Mouse (Mus musculus) v-Abl transformed pro-B cells (cell line): ENCODE results near the gene Amigo1.

Source experiments
- in situ Hi-C, 2 experiments: fragments of 400-800 bp; cut with MboI; formaldehyde crosslinking; loops; one replicate each; pipeline ENCODE4 v1.15.1; 2025; ENCODE audit not compliant: unreplicated experiment in 2 of 2

Amigo1 gene

DNA sequence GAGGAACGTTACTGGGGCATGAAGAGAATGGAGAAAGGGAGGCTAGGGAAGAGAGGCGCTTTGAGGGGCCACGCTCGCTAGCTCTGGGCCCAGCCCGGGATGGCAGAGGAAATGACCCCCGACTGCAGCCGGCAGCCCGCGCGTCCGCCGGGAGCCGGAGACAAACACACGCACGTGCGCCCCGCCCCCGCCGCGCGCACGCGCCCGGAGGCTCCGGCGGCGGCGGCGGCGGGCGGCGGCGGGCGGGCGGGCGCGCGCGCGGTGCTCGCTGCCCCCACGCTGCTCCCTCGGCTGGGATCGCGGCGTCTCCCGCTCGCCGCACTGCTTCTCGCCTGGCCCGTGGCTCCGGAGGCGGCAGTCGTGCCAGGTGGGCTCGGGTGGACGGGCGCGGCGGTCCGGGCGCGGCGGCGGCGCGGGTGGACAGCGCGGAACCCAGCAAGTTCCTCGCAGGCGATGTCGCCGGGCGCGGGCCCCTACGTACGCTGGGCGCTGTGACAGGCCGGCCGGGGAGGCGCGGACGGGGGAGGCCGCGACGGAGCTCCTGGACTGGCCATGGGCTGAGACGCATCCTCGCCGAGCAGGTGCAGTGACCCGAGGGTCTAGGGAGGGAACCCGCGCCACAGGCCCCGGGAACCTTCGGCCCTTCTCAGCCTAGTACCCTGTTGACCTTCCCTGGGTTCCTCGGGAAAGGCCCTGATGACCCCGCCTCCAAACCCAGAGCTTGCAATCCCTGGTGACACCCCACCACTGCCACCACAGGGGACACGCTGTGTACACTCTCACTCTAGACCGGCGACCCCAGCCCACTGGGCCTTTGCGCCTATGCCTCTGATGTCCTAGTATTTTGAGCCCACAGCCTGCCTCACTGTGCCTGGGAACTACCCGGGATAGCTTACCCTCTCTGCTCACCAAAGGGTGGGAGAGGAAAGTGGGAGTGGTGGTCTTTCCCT is at the start of gene Amigo1:
Amigo1 (plus strand) TSS at position 238 of the 950 bp plus-strand sequence.
- in situ Hi-C loops: no loop called here

DNA sequence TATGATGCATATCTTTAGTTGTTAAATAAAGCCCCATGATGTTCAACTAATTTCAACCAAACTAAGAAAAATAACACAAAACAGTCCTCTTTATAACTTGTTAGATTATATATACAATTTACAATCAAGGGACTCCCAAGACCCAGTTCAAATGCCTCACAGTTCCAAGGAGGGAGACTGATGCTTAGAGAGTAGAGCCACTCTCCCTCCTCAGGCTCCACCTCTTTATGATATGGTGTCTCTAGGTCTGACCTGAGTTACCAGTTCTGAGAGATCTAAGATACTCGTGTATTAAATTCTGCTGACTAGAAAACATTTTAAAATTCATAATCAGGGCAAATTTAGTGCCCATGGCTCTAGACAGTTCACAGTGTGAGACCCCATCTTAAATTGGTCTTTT is 47.0 kb upstream of the Amigo1 start:
- in situ Hi-C loops: loop anchor here in 1 of 2 experiments (25.0 kb wide), 1 partner anchor 452 kb away; the partner anchor contains the start of gene Ahcyl1

DNA sequence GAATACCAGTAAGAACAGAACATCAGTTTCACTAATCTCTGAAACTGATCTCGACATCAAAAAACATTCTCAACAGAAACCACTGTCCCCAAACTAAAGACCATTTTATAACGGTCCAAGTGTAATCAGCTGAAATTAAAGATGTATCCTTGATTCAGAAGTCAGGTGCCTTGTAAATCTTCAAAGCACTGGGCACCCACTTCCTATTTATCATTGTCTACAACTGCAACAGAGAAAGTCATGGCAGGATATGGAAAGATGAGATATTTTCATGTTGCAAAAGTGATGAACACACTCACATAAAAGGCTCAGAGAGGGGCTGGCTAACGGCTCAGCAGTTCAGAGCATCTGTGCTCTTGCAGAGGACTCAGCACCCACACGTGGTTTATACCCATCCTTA is 45.3 kb upstream of the Amigo1 start:
- in situ Hi-C loops: loop anchor here in 1 of 2 experiments (10.0 to 25.0 kb wide), 2 partner anchors 206 to 453 kb away; partner anchors contain the start of genes Ahcyl1 and Gstm7

DNA sequence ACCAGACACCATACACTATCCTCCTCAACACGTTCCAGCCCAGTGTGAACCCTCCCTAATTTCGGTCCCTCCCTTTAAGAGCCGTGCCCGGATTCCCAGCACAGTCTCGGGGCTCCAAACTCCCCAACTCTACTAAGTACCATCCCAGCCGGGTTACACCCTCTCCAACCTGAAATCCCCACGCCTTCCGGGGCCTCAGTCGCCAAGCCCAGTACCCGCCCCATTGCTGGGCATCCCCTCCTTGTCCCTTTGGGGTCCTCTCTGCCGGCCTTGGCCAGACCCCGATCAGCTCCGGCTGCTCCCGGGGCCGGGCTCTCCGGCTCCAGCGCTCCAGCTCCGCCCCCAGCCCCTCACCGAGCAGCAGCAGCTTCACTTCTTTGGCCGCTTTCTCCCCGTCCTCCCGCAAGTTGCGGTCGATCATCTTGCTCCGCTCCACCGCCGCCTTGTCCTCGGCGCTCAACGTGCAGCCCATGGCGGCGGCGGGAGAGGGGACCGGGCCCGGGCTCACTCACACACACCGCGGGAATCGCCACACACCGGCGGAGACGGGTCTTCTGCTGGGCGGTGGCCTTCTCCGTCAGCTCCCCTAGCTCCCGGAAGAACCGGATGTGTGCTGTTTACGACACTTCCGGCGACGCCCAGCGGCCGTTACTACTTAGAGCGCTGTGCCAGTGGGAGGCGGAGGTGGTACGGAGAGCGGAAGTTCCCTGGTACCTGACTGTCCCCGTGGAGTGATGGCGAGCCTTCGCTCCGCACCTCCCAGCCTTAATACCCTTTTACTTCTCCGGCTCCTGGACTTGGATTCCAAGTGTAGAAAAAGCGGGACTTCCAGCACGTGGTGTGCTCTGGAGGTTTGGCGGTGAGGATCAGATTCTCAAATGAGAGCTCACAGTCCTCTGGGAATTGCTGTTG is 40.3 kb upstream of the Amigo1 start, which contains the start of gene Gnai3:
Gnai3 (minus strand) TSS at position 613 of the 912 bp plus-strand sequence.
- in situ Hi-C loops: loop anchor here (5.0 to 25.0 kb wide), 7 partner anchors 78 to 458 kb away; partner anchors contain the start of genes Ahcyl1 (in 2 of the 2) and Gstm7 (in 1 of the 2)

DNA sequence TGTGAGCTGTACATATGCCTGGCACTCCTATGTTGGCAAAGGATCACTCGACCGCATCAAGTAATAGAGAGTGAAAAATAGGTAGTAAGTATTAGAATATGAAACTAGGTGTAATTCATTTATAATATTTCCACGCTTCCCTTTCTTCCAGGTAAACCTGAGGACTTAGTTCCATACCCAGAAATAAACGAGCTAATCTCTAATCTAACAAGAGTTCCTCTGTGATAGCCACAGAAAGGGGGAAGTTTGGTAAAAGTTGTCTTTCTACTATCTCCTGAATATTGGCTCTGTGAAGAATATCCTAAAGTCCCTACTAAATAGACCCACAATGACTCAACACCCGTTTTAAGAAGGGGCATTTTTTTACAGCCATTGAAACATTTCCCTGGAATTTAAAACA is 39.5 kb upstream of the Amigo1 start:
- in situ Hi-C loops: loop anchor here (5.0 to 25.0 kb wide), 7 partner anchors 79 to 459 kb away; partner anchors contain the start of genes Ahcyl1 (in 2 of the 2) and Gstm7 (in 1 of the 2)

DNA sequence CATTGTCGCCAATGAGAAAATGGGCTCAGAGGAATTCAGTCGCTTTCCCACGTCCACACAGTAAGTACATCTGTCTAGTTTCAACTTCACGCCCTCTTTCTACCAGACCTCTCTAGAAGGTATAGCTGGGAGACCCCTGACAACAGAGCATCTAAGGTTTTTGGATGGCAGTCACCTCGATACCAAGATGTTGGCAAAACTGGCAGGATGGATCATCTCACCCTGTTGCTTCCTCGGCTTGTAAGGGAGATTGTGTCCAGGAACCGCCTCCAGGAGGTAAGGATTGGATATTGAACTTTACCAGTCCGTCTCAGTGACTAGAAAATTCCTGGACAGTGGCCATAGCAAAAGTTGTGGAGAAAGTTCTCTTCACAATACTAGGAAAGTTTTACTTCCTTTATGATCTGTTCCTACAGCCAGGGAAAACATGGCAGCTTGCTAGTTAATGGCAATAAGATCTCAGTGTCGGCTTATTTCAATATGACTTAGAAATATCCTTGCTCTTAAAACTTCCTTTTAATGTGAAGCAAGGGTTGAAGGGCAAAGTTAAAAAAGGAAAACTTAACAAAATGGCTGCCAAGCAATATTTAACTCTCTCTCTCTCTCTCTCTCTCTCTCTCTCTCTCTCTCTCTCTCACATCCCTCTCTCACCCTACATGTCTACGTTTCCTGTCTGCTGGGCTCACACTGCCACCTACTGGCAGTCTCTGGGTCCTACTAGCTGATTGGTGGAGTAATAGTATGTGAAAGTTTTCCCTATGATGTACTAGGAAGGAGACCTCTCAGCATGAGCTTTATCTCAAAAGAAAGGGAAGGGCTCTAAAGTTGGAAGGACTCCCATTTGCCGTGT is 38.5 kb upstream of the Amigo1 start:
- in situ Hi-C loops: loop anchor here (5.0 to 25.0 kb wide), 7 partner anchors 80 to 460 kb away; partner anchors contain the start of genes Ahcyl1 (in 2 of the 2) and Gstm7 (in 1 of the 2)

DNA sequence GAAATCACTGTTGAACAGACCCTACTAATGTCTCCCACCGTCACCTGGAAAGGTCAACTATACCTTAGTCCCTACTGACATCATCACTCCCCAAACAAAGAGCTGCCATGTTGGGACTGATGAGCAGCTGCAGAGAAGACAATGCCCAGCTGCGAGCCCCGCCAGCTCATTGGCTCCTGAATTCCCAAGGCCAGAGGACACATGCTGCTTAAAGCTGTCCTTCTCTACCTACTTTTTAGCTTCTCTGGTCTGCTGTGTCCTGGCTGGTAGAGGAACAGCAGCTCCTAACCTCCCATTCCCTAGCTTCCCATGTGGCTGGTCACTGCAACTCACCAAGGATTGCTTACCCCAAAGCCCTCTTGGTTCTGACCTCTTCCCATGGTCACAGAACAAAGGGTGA is 33.8 kb upstream of the Amigo1 start:
- in situ Hi-C loops: loop anchor here (10.0 to 25.0 kb wide), 3 partner anchors 410 to 1115 kb away; partner anchors contain the start of genes Kcna3 (in 1 of the 2), Taf13 (in 1 of the 2) and Tmem167b (in 1 of the 2)

DNA sequence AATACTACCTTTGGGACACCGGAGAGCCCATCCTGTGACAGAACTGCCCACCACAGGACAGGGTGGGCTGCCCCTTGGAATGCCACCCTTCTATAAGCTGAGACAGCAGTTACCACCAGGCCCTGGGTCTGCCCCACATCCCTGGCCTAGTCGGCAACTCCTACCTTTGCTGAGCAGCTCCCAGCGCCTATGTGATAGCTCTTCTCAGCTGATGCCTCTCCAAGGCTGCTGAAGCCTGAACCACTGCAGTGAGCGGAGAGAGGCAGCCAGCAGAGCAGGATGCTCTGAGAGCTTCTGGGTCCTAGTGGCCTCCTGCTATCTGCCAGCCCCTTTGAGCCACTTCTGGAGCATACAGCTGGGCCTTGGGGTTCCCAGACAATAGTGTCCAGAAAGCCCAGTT is 31.5 kb upstream of the Amigo1 start, which contains the start of gene Gpr61:
Gpr61 (minus strand) TSS at position 227 of the 400 bp plus-strand sequence.
- in situ Hi-C loops: loop anchor here (10.0 to 25.0 kb wide), 3 partner anchors 408 to 1117 kb away; partner anchors contain the start of genes Kcna3 (in 1 of the 2), Taf13 (in 1 of the 2) and Tmem167b (in 1 of the 2)

DNA sequence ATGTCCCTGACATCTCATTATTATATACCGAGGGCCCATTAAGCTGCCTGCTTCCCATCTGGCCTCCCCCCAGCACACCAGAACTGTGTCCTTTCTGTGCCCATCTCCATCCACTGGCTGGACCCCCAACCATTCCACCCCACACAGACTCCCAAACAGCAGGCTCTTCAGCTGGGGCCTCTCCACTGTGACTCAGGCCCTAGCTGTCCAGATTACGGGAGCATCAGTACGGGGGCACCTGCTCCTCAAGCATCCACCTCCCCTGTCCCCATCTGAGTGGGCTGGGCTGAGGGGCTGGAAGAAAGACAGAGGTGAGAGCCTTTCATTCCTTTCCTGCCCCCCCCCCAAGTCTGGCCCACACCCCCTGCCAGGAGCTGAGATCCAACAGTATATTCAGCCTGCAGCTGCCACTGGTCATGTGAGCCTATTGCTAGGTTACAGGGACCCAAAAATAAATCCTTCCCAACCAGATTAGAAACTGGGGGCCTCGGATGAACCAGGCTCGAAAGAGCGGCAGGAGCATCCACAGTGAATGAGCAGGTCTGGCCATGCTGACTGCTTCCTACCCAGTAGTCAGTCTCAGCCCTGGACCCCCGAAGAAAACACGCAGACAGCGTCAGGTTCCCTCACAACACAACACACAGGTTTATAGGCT is 27.6 kb upstream of the Amigo1 start:
- in situ Hi-C loops: loop anchor here (10.0 to 25.0 kb wide), 3 partner anchors 404 to 1121 kb away; partner anchors contain the start of genes Kcna3 (in 1 of the 2), Taf13 (in 1 of the 2) and Tmem167b (in 1 of the 2)

DNA sequence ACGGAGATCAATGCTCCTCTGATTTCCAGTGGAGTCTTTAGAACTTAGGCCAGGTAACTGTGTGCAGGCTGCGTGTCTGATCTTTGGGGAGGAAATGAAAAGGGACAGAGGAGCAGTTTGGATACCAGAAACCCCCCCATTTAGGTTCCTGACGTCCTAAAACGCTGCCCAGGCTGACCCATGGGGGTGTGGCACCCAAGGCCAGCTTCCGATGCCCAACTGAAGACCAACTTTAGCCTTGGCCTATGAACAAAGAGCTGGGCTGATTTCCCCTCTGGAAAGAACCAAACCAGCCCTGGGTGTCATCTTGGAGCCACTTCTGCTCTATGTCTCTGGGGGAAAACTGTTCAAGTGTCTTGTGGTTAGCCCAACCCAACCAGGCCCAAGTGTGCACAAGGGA is 22.0 kb upstream of the Amigo1 start:
- in situ Hi-C loops: loop anchor here (5.0 to 25.0 kb wide), 4 partner anchors 91 to 1127 kb away; partner anchors contain the start of genes Kcna3 (in 1 of the 2), Psma5 (in 1 of the 2), Taf13 (in 1 of the 2) and Tmem167b (in 1 of the 2)

DNA sequence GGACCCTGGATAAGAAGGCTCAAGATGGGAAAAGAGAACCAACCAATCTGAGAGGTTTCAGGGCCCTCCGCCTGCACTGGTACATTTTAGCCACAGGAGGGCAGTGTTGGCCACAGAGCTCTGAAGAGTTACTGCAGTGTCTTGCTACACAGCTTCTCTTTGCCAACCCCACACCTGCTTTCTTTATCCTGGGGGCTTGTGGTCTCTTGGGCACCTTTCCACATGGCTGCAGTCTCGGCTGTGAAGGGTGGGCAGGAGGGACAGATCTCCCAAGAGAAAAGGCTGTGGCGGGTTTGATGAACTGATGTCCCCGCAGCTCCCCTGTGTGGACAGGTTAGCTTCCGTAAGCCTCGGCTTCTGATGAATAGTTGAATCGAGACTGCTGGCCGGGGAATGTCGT is 21.3 kb upstream of the Amigo1 start:
- in situ Hi-C loops: loop anchor here (5.0 to 25.0 kb wide), 6 partner anchors 37 to 1128 kb away; partner anchors contain the start of genes Cyb561d1 (in 2 of the 2), Psma5 (in 2 of the 2), Kcna3 (in 1 of the 2) and Taf13 (in 1 of the 2)

DNA sequence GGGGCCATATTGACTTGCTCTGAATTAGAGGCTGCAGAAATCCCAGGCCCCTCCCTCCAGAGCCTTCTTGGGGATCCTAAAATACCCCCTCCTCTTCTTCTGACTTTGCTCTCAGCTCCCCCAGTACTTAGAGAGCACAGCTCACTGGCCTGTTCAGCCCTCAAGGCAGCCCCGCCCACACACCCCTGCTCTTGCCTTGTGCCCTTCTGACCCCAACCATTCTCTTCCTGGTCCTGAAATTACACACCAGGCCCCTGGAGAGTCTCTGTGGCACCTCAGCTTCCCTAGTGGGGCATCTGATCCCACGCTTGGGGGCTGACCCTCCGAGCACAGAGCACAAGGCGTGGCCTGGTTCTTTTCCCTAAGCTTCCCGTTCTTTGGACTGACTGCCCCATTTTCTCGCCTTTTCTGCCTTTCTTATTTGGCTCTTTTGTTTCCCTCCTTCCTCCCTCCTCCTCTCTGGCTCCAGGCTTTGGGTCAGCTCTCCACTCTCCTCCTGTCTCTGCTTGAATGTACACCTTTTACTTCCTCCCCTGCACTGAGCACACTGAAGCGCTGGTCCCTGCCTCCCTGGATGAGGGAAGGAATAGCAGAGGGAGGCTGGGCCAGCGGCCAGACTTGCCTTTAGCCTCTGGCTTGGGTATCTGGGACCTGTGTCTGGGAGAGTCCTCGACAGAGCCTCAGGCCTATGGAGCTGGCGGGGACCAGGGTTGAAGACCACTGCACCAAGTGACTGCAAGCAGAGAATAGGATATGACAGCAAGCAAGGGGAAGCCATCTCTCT is 20.4 kb upstream of the Amigo1 start:
- in situ Hi-C loops: loop anchor here (5.0 to 25.0 kb wide), 5 partner anchors 37 to 1128 kb away; partner anchors contain the start of genes Cyb561d1 (in 2 of the 2), Psma5 (in 2 of the 2), Kcna3 (in 1 of the 2) and Taf13 (in 1 of the 2)

DNA sequence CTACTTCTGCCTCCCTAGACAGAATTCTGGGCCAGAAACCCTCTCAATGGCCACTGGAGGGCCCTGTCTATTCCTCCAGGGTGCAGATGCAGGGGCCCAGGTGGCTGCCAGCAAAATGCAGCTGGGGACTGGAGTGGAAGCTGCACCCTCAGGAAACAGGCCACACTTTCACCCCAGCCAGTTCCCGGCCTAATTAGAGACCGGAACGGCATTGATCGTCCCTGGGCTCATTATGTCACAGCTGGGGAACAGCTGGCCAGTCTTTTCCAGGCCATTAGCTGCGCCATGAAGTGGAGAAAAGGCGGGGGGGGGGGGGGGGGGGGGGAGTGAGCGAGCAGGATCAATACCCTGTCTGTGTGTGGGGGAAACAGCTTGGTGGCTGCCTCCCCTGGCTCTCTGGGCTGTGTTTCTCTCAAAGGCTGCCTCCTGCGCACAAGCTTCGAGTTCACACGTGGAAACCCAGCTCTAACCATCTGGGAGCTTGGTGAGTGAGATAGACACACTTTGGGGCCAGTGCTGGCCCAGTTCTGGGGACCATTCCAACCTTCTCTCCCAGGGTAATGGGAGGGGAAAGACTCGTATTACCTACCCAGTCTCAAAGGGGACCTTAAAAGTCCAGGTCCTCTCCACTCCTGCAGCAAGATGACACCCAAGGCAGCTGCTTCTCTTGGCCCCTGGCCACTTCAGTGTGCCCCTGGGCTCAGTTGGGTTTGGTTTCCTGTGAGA is 19.5 kb upstream of the Amigo1 start:
- in situ Hi-C loops: loop anchor here (5.0 to 25.0 kb wide), 5 partner anchors 36 to 1129 kb away; partner anchors contain the start of genes Cyb561d1 (in 2 of the 2), Psma5 (in 2 of the 2), Kcna3 (in 1 of the 2) and Taf13 (in 1 of the 2)

DNA sequence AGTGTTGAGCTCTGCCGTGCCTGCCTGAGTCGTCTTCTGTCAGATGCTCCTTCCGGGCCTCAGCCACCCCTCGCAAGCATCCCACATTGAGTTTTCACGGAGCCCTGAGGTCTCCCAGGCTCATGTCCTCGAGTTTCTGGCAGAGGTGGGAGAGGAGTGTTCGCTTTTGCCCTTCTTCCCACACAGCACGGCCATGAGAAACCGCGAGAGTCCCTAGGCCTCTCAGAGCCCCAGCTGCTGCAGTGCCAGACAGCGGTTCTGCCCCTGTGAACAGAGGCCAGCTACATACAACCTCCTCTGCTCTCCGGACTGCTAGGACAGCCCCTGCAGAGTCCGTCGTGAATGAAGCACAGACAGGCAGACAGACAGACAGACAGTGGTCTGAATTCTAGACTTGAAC is 18.6 kb upstream of the Amigo1 start:
- in situ Hi-C loops: loop anchor here (5.0 to 25.0 kb wide), 5 partner anchors 35 to 1130 kb away; partner anchors contain the start of genes Cyb561d1 (in 2 of the 2), Psma5 (in 2 of the 2), Kcna3 (in 1 of the 2) and Taf13 (in 1 of the 2)

DNA sequence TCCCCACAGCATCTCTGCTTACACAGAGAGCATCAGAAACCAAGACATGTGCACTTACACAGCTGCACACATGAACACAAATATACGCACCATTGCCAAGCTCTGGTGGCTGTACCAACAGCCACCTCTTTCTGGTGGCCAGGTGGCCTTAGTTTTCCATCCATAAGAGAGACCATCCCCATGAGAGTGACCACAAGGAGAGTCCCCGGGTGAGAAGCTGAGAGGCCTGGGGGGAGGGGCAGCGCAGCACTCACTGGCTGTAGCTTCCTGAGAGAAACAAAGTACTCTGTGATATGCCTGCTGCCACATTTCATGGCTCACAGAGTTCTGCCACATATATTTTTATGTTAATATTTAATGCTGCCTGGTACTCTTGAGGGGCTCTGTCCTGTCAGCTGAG is 16.9 kb upstream of the Amigo1 start:
- in situ Hi-C loops: loop anchor here (5.0 to 25.0 kb wide), 5 partner anchors 33 to 1132 kb away; partner anchors contain the start of genes Cyb561d1 (in 2 of the 2), Psma5 (in 2 of the 2), Kcna3 (in 1 of the 2) and Taf13 (in 1 of the 2)
